Mouse (Mus musculus) embryonic fibroblast, embryonic 13.5 days (primary cell): ENCODE measurements around the gene Dusp11.

Experiments
- CTCF ChIP-seq: IDR thresholded peaks from 2 replicates; pipeline ENCODE4 v1.5.1; 2011; ENCODE audit warnings: mild to moderate bottlenecking, control low read depth, low read length, moderate library complexity, borderline replicate concordance; ENCODE audit not compliant: insufficient read depth
- POLR2A ChIP-seq: IDR thresholded peaks from 2 replicates; pipeline ENCODE4 v1.6.1; 2011; ENCODE audit warnings: low read depth, mild to moderate bottlenecking, control low read depth, low read length, moderate library complexity

DNA sequence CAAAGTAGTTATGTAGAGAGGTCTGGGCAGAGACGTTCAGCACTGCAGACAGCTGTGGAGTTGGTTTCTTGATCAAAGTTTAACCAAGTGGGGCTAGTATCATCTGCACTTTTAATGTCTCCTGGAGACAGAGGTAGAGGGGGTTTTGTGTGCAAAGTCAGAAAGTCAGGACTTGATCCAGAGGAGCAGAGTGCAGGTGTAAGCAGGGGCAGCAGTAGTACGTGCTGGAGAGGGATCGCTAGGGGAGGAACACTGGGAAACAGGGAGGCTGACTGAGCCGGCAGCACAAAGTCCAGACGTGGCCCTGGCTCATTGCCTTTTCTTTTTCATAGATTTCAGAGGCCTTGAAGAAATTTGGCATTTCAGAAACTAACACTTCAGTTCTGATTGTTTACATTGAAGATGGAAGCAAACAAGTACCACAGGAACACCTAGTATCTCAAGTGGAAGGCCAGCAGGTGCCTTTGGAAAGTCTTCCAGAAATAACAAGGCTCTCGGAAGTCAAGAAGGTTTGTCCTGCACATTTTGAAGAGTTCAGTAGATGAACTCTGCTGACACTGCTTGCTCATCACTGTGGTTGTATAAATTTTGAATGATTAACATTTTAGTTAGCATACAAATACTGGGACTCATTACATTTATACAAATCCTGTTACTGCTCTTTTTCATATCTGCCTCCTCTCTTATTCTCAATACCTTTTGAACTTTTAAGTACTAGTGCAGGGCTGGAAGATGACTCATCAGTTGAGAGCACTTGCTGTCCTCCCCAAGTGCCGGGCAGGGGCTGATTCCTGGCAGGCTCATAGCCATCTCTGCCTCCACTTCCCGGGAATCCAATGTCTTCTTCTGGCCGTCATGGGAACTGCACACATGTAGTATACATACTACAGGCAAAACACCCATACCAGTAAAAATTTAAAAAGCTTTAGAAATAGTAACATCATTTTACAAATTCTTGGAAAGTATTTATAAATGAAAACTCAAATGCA, 33.7 kb downstream of the Dusp11 start:
- TF ChIP-seq CTCF, result no peak
- TF ChIP-seq POLR2A, result no peak
